Mouse (Mus musculus): ENCODE data around the gene Nup54. TPM values are rescaled to one million over a fixed set of nuclear protein-coding genes. Genes with fewer than 3 reads are reported as not detected.

The Nup54 gene
- polyA plus RNA-seq, 1 experiment, result 109 TPM

DNA sequence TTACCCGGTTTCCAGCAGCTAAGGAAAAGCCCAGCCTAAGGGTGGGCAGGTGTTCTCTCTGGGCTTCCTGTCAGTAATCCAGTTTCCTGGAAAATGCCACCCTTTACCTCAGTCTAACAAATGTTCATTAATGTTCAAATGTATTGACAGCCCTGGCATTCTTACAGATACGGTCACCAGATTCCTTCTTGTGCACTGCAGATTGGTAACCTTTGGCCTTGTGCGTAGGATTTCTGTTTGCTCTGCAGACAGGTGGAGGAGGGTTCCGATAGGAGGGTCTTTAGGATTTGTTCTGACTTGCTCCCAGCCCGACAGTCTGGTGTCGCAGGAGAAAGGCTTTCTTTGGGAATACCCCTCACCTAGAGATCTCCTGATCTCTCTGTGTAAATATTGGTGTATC, 68.5 kb downstream of the Nup54 start:
- Histone ChIP-seq H3K9ac (ENCODE audit: low read depth, poor library complexity, severe bottlenecking) (no peak overlapping the region), H3K4me3 (ENCODE audit: low read depth, low read length) (no peak overlapping the region), H3K9me3 (replicated peaks; ENCODE audit: control insufficient read depth, insufficient read depth, low read length, poor library complexity, severe bottlenecking) (no peaks in the 10 kb centered on the region), H3K4me1 (ENCODE audit: control insufficient read depth, insufficient read depth, low read length) (no peaks in the 10 kb centered on the region), H3K36me3 (ENCODE audit: control insufficient read depth, insufficient read depth, low read length, poor library complexity, severe bottlenecking) (no peaks in the 10 kb centered on the region), H3K27me3 (ENCODE audit: control insufficient read depth, insufficient read depth, low read length, poor library complexity, severe bottlenecking) (no peaks in the 10 kb centered on the region), H3K27ac (ENCODE audit: insufficient read depth, low read length) (no peak overlapping the region)
- no peak for TF ChIP-seq POLR2A (IDR thresholded peaks at IDR 0.05; ENCODE audit: insufficient read depth, low read length)
- TF ChIP-seq CTCF (IDR thresholded peaks at IDR 0.05; ENCODE audit: low read depth, low read length), result no peak
- TF ChIP-seq EP300 (IDR thresholded peaks at IDR 0.05; ENCODE audit: insufficient read depth, low read depth, low read length), result no peak

Other genes with a start within 250 kb of the Nup54 start
- not detected in 2 replicates for gene U90926, start 219.8 kb downstream of the Nup54 start, polyA plus RNA-seq (2011; ENCODE audit: insufficient read depth, insufficient read length, low read depth, missing spikeins)
- gene Ppef2, start 178.9 kb downstream of the Nup54 start, polyA plus RNA-seq (2011; ENCODE audit: insufficient read depth, insufficient read length, low read depth, missing spikeins), result 3.2 and 3.9 TPM in 2 replicates
- gene Naaa, start 157.0 kb downstream of the Nup54 start, polyA plus RNA-seq (2011; ENCODE audit: insufficient read depth, insufficient read length, low read depth, missing spikeins), result 6.7 and 9.8 TPM in 2 replicates
- 80.4 and 83.8 TPM in 2 replicates for gene Sdad1, start 124.7 kb downstream of the Nup54 start, polyA plus RNA-seq (2011; ENCODE audit: insufficient read depth, insufficient read length, low read depth, missing spikeins)
- not detected in 2 replicates for gene Cxcl9, start 107.1 kb downstream of the Nup54 start, polyA plus RNA-seq (2011; ENCODE audit: insufficient read depth, insufficient read length, low read depth, missing spikeins)
- gene Art3, start 103.4 kb downstream of the Nup54 start, polyA plus RNA-seq (2011; ENCODE audit: insufficient read depth, insufficient read length, low read depth, missing spikeins), result not detected in 2 replicates
- 9.3 and 11.7 TPM in 2 replicates for gene Cxcl10, start 86.3 kb downstream of the Nup54 start, polyA plus RNA-seq (2011; ENCODE audit: insufficient read depth, insufficient read length, low read depth, missing spikeins)
- 62.1 and 62.8 TPM in 2 replicates for gene Scarb2, start 71.6 kb upstream of the Nup54 start, polyA plus RNA-seq (2011; ENCODE audit: insufficient read depth, insufficient read length, low read depth, missing spikeins)
- not detected in 2 replicates for gene Fam47e, start 119.8 kb upstream of the Nup54 start, polyA plus RNA-seq (2011; ENCODE audit: insufficient read depth, insufficient read length, low read depth, missing spikeins)
- gene Stbd1, start 167.8 kb upstream of the Nup54 start, polyA plus RNA-seq (2011; ENCODE audit: insufficient read depth, insufficient read length, low read depth, missing spikeins), result 2.7 and 2.8 TPM in 2 replicates
- gene Ccdc158, start 240.1 kb upstream of the Nup54 start, polyA plus RNA-seq (2011; ENCODE audit: insufficient read depth, insufficient read length, low read depth, missing spikeins), result 4.7 and 5.4 TPM in 2 replicates
- gene Shroom3, start 248.2 kb upstream of the Nup54 start, polyA plus RNA-seq (2011; ENCODE audit: insufficient read depth, insufficient read length, low read depth, missing spikeins), result 49.1 and 54.2 TPM in 2 replicates